Mouse (Mus musculus) spleen, postnatal 10 days (tissue): Measurements from ENCODE around the gene Abcc9.

Source experiments
- DNase-seq, 2 experiments: peaks; one replicate each; pipeline ENCODE4 v3.0.0; 2021 to 2022; ENCODE audit warnings: low spot score in 2 of 2

Gene Abcc9

GRCm38 (mm10) chr6:142548377-142548776 lies 153.7 kb downstream of the Abcc9 start:
- DNase-seq: no peak

- DNase-seq: no peak
These were observed 157.0 kb downstream of the Abcc9 start for GRCm38 (mm10) chr6:142545132-142545531.

DNA sequence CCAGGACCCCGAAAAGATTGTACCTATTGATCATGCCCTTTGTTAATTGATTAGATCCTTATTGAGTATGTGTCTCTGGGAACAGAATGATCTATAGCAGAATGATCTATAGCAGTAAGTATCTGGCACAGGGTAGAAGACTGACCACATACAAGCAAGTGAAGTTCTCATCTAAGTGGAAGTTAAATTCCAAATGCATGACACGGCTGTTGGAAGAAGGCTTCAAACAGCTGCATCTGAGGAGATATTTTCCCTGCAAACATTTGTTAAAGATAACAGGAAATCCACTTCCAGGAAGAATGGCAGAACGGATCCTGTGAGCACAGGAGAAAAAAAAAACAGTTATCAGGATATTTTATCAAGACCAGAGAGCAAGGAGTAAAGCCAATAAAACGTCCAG lies 158.5 kb downstream of the Abcc9 start:
- no peak for DNase-seq

DNA sequence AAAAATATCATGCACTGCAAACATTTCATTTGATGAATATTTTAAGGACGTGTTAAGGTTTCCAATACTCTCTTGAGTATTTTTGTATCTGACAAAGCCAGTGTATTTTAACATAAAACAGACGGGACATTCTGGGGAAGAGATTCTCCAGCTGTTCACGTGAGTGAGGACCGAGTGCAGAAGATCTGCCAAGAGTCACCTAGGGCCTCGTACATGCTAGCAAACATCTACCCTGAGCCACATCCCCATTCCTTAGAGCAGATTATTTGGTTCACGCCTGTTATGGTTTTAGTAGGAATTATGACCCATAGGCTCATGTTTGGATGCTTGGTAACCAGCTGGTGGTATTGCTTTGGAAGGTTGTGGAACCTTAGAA lies 159.3 kb downstream of the Abcc9 start:
- DNase-seq: no peak

- no peak for DNase-seq
These were observed 159.9 kb downstream of the Abcc9 start for GRCm38 (mm10) chr6:142542082-142542799.

GRCm38 (mm10) chr6:142540561-142541160 lies 161.5 kb downstream of the Abcc9 start:
- no peak for DNase-seq

- DNase-seq: no peak
These were observed 162.0 kb downstream of the Abcc9 start for GRCm38 (mm10) chr6:142540131-142540530.

DNA sequence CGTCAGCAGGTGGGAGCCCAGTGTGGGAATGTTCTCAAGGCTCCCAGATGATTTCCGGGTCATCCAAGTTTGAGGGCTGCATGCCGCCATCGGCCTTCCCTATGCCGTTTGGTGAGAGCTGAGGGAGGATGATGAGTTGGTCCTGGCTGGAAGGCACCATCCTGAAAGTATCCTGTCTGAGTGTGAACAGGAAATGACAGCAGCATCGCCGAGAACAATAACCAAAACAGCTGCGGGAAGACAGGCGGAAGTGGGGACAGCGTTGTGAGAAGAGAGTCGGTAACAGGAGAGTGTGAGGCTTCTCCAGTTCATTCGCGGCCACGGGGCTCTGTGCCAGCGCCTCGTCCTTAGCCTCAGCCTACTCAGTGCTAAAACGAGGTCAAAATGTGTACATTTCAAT lies 163.6 kb downstream of the Abcc9 start:
- peak in 1 of 2 experiments; percentile 39 for DNase-seq
